Mouse (Mus musculus) lung, adult 2 months (tissue): ENCODE measurements around the gene Rpap3. TPM values are rescaled to one million over a fixed set of nuclear protein-coding genes. Genes with fewer than 3 reads are reported as not detected.

Experiments
- DNase-seq: peaks from one replicate; pipeline ENCODE4 v3.0.0; 2022
- H3K4me1 ChIP-seq: fragments of 200-500 bp; 2 replicates; pipeline ENCODE4 v1.6.1; 2011; ENCODE audit warnings: low read length; ENCODE audit not compliant: control insufficient read depth, insufficient read depth
- H3K4me3 ChIP-seq: fragments of 200-500 bp; replicated peaks from 2 replicates; pipeline ENCODE3; 2011; ENCODE audit warnings: low read depth, mild to moderate bottlenecking, control low read depth, low read length; ENCODE audit errors: extremely low read depth
- CTCF ChIP-seq: fragments of 200-500 bp; IDR thresholded peaks from 2 replicates; pipeline ENCODE4 v1.5.1; 2011; ENCODE audit warnings: mild to moderate bottlenecking, low read length, control low read depth; ENCODE audit not compliant: insufficient read depth
- POLR2A ChIP-seq: fragments of 200-500 bp; IDR thresholded peaks from 2 replicates; pipeline ENCODE4 v1.6.1; 2011; ENCODE audit warnings: low read depth, mild to moderate bottlenecking, control low read depth, low read length, borderline replicate concordance; ENCODE audit errors: extremely low read depth
- WGBS: fragments of 180-500 bp; shearing (Covaris S2); methylation state at CpG from one replicate; pipeline ENCODE4 v1.1.7; 2018; 5-methylcytosine and 5-hydroxymethylcytosine counted together
- polyA plus RNA-seq: library from polyadenylated mRNA; depleted of rRNA; stranded (reverse); fragments of >200 nt; gene quantifications from 2 replicates; pipeline ENCODE4 v1.2.3, GENCODE M21; 2012; rRNA removed

Gene Rpap3
- 3.1 and 5.0 TPM in 2 replicates for polyA plus RNA-seq

DNA sequence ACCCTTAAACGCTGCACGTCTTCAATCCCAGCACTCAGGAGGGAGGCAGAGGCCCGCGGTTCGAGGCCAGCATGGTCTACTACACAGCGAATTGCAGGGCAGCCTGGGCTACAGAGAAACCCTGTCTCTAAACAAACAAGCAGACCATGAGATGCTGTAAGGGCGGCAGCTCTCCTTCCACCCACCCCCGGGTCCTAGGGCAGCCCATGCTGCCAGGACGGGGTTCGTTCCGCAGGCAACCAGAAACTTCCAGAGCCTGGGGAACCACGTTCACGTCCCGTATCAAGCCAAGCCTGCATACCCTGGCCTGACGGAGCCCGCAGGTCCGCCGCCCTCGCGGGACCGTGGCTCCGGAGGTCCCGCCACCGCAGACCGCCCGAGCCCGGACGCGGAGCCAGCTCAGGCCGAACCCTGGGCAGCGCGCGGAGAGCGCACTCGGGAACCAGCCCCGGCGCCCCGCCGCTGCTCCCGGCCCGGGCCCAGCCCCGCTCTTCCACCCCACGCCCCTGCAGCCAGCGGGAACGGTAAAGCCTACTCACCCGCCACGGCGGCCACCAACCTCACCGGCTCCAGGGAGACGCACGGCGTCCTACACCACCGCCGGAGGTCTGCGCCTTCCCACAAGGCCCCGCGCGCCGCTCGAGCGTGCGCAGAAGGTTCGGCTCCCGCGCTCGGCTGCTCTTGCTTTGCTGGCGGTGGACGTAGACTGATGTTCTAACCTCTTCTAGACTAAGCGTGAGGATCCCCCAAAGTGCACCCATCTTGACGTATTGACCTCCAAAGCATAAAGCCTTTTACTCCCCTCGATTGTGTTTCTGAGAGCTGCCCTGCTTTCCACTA is at the start of gene Rpap3:
Gene Rpap3, minus strand, starts transcription at position 615 of the 840 bp plus-strand sequence.
- Histone ChIP-seq H3K4me1 (peaks cover 5% of the 10 kb centered on the region), H3K4me3 (peak within 1 kb of the TSS; percentile 83)
- TF ChIP-seq POLR2A (peak; percentile 80; the same call in 1 of the 2 replicates), CTCF (no peak)
- WGBS, result 1% methylated on average over 71 of the region's 71 CpGs
- peak; percentile 85 for DNase-seq

DNA sequence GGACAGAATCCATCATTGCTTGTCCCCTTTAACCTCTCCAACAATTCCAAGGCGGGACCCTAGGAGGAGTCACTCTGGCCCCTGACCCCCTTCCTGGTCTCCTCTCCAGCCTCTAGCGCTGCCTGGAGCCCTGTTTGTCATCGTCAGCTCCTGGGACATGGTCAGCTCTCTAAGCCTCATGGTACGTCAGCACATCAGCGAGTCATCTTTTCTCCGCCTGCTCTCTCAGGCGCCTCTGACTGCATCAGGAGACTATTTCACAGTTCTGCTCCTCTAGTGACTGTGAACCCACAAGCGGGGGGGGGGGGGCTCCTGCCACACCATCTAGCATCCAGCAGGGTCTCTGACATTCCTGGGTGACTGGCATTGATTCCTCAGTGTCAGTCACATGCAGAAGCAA is 49.7 kb upstream of the Rpap3 start:
- TF ChIP-seq POLR2A (no peak), CTCF (no peak)
- no peak for DNase-seq
- WGBS, result 75% methylated on average over 8 of the region's 8 CpGs
- Histone ChIP-seq H3K4me3 (no peak overlapping the region), H3K4me1 (peaks cover 6% of the 10 kb centered on the region)

DNA sequence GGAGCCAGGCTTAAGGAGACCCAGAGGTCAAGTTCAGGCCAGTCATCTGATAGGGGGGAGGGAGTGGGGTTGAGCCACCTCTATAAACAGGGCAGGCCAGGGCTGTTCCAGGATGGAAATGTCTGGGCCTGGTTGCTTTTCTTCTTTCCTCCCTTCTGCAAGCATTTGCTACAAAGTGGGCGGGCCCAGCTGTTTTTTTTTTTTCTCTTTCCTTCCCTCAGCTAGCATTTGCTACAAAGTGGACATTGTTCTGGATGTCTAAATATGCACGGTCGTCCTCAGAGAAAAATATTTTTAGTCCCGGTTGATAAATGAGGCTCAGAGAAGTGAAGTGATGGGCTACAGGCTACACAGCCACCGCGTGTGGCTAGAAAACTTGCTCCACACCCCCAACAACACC is 48.9 kb upstream of the Rpap3 start:
- TF ChIP-seq POLR2A (no peak), CTCF (no peak)
- Histone ChIP-seq H3K4me3 (no peak overlapping the region), H3K4me1 (peaks cover 7% of the 10 kb centered on the region)
- WGBS, result 44% methylated on average over 6 of the region's 6 CpGs
- DNase-seq, result no peak

DNA sequence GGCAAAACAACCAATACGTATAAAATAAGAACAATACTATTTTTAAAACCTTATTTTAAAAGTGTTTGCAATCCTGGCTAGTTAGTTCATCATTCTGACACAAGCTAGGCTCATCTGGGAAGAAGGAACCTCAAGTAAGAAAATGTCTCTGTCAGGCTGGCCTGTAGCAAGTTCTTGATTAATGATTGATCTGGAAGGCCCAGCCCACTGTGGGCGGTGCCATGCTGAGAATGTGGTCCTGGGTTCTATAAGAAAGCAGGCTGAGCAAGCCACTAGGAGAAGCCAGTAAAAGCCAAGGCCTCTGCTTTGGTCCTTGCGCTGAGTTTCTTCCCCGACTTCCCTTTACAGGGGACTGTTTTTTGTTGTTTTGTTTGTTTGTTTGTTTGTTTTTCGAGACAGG is 46.9 kb upstream of the Rpap3 start:
- DNase-seq, result no peak
- H3K4me3 ChIP-seq, result no peak overlapping the region
- WGBS, result 82% methylated on average over 5 of the region's 5 CpGs

DNA sequence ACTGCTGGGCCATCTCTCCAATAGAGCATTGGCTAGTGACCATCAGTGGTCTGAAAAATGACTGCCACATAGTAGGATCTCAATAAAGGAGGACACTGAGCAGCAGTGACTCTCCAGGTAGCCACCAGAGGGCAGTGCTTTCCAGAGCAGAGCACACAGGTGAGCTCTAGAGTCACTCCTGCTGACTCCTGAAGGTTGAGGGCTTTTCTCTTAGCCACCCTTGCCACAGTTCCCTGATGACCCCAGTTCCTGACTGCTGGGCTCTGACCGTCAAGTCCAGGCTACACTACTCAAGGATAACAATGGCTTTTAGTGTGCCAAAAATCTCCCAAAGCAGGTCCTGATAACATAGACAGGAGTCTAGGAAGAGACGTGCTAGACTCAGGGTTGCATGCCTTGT is 46.1 kb upstream of the Rpap3 start:
- Histone ChIP-seq H3K4me3 (no peak overlapping the region), H3K4me1 (peaks cover 7% of the 10 kb centered on the region)
- TF ChIP-seq CTCF, result peak; percentile 69
- TF ChIP-seq POLR2A, result no peak
- no peak for DNase-seq
- 61% methylated on average over 2 of the region's 2 CpGs for WGBS

More for the DNA sequence above, 46.9 kb upstream of the Rpap3 start:
- TF ChIP-seq CTCF, result no peak
- no peak for TF ChIP-seq POLR2A
- H3K4me1 ChIP-seq, result peaks cover 7% of the 10 kb centered on the region

DNA sequence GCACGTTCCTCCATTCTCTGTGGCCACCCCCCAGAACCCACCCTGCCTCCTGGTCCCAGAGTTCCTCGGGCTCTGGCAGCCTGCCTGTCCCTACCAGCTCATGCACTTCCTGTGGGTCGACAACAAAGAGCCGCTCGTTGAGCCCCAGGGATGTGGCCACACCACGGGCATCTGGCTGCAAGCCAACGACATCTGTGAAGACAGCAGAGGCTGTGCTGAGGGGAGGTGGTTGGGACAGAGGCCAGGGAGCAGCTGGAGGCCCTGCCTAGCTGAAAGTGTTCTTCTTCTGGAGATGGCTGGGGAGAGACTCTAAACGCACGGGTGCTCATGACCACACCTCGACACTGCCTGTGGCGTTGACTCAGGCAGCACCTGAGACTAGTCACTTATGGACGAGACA is 45.1 kb upstream of the Rpap3 start:
- Histone ChIP-seq H3K4me1 (peaks cover 7% of the 10 kb centered on the region), H3K4me3 (no peak overlapping the region)
- 8% methylated on average over 12 of the region's 12 CpGs for WGBS
- no peak for TF ChIP-seq CTCF
- no peak for TF ChIP-seq POLR2A
- peak; percentile 54 for DNase-seq

DNA sequence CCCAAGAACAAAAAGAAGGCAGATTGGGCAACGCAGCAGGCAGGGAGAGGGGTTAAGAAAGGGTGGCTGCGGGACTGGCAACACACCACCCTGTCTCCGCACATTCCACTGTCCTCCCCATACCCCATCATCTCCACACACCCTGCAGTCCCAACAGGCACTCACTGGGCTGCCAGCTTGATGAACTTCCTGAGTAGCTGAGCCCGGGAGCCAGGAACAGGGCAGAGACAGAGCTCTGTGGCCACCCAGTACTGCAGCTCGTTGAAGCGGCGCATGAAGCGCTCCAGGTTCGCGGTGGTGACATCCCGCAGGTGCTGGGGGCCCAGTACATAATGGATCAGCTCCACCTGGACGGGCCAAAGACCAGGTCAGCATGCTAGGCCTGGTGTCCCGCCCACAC is 44.2 kb upstream of the Rpap3 start:
- DNase-seq, result no peak
- Histone ChIP-seq H3K4me1 (peaks cover 7% of the 10 kb centered on the region), H3K4me3 (no peak overlapping the region)
- 76% methylated on average over 13 of the region's 13 CpGs for WGBS
- no peak for TF ChIP-seq POLR2A
- TF ChIP-seq CTCF, result no peak

DNA sequence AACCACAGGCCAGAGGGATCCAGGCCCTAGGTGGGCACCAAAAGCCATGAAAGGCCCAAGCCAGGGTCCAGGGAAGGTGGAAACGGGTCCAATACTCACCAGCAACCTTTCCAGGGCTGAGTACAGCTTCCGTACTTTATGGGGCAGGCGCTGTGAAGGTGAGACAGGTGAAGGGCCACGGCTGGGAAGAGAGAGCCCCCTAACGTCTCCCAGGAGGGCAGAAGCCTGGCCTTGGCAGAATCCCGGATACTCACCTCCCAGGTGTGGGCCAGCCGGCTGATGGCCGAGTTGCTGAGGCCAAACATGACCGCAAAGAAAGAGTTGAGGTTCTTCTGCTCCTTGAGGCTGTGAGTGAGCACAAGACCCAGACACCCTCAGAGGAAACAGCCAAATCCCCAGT is 43.8 kb upstream of the Rpap3 start:
- Histone ChIP-seq H3K4me3 (no peak overlapping the region), H3K4me1 (peaks cover 7% of the 10 kb centered on the region)
- DNase-seq, result no peak
- WGBS, result 90% methylated on average over 9 of the region's 9 CpGs
- TF ChIP-seq POLR2A (no peak), CTCF (no peak)

DNA sequence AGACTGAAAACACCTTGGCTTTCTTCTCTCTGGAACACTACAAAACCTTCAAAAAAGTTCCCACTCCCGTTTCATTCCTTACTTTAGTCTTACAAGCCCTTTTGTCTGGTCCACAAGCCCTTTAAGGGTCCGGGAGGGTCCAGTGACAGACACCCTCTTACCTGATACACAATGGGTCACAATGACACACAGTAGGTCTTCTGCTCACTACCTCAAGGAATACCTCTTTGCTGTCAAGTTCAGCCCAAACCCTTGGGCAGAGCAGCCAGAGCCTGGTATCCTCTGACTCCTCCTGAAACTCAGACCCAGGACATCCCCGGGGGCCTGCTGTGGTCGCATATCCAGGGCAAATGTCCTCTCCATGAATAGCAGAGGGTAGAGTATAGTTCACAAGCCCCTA is 43.3 kb upstream of the Rpap3 start:
- 91% methylated on average over 4 of the region's 4 CpGs for WGBS
- DNase-seq, result no peak
- no peak overlapping the region for H3K4me3 ChIP-seq
- H3K4me1 ChIP-seq, result peaks cover 7% of the 10 kb centered on the region
- TF ChIP-seq POLR2A, result no peak
- no peak for TF ChIP-seq CTCF

DNA sequence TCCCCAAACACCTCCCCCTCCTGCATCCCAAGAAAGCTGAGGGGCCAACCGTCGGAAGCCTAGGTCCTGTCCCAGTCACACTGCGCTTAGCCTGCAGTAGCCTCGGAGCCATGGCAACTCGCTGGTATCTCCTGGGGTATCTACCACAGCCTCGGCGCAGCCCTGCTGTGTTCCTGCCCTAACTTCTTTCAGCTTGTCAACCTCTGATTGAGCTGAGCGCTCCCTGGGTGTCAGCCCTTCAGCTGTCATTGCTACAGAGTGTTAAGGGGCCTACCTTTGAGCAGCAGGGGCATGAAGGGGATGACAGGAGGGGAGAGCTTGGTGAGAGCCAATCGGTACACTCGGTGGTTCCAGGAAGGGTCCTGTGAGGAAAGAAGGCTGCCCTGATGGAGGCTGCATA is 42.7 kb upstream of the Rpap3 start:
- TF ChIP-seq POLR2A, result no peak
- TF ChIP-seq CTCF, result no peak
- H3K4me1 ChIP-seq, result peaks cover 7% of the 10 kb centered on the region
- WGBS, result 70% methylated on average over 10 of the region's 10 CpGs
- DNase-seq, result no peak
- H3K4me3 ChIP-seq, result no peak overlapping the region
